Mouse (Mus musculus): Measurements from ENCODE around the gene Tcf25.
A peak's percentile ranks its signal among the peaks of the same experiment; 100 is the strongest.

Tcf25 gene

DNA sequence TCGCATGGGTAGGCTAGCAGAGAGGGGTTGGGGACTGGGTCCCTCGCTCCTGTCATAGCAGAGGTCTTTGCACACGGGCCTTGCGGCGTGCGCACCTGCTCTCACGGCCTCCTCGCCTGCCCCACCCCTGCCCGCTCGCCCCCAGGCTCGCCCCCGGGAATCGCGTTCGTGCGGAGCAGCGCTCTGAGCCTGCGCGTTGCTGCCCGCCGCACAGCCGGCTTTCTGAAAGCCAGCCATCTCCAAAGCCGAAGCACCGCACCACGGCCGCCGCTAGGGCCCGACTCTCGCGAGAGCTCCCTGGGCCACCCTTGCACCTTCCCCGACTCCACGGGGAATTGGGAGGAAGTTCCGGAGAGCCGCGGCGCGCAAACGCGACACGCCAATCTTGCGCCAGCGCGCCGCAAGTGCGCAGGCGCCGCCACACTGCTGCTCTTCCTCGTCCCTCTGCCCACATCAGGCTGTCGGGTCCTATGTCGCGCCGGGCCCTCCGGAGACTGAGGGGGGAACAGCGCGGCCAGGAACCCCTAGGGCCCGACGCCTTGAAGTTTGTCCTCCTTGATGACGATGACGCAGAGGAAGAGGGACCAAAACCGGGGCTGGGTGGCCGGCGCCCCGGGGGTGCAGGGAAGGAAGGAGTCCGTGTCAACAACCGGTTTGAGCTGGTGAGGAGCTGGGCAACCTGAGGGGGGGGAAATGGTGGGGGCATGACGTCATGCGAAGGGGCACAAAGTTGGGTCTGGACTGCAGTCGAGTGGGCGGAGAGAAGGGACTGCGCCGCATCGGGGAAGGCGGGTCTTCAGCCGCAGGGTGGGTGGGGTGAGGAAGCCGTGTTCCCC is at the start of gene Tcf25:
Tcf25 (plus strand) TSS at position 351 of the 836 bp plus-strand sequence.
- DNase-seq, result peak; percentile 94 to 96

- DNase-seq, result no peak
Measured at GRCm38 (mm10) chr8:123328552-123328951, 45.0 kb upstream of the Tcf25 start.

GRCm38 (mm10) chr8:123329350-123329749 is 44.2 kb upstream of the Tcf25 start:
- DNase-seq, result no peak

DNA sequence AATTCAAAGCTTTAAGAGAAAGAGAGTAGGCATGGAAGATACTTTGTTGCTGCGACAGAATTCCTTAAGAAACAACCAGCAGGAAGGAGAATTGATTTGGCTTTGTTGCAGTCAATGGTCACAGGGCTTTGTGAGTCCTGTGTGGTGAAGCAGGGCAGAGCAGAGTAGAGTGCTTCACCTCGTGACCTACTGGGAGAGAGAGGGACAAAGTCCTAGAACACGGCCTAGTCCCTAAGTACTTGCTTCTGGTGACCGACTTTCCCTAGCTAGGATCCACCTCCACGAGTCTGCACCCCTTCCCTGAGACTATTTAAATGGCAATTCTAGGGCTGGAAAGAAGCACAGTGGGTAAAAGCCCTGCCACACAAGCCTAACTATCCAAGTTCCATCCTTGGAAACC is 43.6 kb upstream of the Tcf25 start:
- DNase-seq, result no peak

DNA sequence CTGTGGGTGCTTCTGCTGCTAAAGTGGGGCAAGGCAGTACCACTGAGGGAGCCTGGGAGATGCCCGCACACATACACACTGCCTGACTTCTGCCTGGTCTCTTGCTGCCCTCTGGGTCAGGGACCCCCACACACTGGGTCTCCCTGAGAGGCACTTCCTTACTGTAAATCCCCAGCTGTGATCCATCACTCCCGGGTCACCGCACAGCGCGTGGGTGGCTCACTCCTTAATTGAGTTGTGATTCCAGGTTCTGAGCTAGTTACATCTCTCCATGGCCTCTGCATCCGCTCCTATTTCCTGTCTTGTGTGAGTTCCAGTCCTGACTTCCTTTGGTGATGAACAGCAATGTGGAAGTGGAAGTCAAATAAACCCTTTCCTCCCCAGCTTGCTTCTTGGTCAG is 42.9 kb upstream of the Tcf25 start:
- DNase-seq, result no peak

DNA sequence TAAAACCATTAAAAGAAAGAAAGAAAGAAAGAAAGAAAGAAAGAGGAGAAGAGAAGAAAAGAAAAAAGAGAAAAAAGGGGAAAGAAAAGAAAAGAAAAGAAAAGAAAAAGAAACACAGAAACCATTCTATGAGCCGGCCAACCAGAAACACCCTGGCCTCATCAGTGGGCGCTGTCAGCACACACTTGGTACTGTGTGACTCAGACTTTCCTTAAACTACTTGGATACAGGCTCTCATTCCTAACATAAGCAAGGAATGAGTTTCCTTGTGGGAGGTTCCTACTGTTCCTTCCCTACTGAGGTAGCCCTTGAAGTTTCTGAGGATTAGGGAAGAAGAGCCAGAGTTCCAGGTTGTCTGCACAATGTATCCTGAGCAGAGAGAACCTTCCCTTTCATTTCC is 42.3 kb upstream of the Tcf25 start:
- no peak for DNase-seq

GRCm38 (mm10) chr8:123331810-123332209 is 41.7 kb upstream of the Tcf25 start:
- DNase-seq, result no peak

GRCm38 (mm10) chr8:123332262-123333090 is 41.1 kb upstream of the Tcf25 start, which contains the start of gene Spire2:
Gene Spire2 (plus strand): TSS chr8:123332713.
- peak; percentile 85 for DNase-seq

DNA sequence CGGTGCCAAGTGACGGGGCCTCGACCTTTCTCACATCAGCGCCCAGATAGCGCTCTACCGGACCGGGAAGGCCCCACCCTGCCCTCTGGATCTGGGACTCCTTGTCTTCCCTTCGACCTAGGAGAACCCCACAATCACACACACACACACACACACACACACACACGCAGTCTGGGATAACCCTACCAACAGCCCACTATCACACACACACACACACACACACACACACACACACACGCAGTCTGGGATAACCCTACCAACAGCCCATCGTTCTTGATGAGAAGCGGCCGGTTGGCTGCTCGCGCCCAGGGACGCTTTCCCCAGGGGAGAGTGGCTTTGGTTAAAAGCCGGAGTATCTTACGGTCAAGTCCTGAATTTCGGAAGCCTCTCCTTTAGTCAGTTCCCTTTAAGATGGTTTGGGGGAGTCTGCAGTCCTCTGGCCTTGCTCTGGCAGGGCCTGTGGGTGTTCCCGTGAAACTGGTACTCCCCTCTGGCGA is 40.4 kb upstream of the Tcf25 start:
- no peak for DNase-seq

GRCm38 (mm10) chr8:123333864-123334263 is 39.7 kb upstream of the Tcf25 start:
- no peak for DNase-seq

GRCm38 (mm10) chr8:123334467-123334866 is 39.1 kb upstream of the Tcf25 start:
- DNase-seq, result no peak

DNA sequence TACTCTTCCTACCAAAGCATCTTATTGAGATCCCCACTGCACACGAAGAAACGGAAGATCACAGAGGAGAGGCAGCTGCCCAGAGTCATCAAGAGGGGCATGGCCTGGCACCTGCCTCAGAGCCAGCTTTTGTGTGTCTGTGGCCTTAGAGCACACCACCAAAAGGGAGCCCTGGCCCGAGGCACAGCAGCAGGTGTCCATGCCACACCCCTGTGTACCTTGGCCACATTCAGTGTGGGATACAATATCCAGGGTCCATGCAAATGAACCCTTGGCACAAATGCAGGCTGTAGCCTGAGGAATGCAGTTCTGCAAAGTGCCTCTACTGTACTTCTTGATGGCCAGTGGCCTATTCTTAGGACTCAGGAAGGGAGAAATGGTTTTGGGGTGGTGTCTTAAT is 36.1 kb upstream of the Tcf25 start:
- no peak for DNase-seq

DNA sequence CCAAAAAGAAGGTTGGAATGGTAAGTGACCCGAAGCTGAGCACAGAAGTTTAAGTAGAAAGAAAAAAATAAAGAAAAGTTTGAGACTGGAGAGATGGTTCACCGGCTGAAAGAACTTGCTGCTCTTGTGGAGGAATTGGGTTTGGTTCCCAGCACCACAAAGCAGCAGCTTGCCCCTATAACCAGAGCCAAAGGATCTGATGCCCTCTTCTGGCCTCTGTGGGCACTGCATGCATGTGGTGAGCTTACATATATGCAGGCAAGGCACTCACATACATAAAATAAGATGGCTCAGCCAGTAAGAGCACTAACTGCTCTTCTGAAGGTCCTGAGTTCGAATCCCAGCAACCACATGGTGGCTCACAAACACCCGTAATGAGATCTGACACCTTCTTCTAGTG is 33.5 kb upstream of the Tcf25 start:
- peak in 1 of 2 experiments; percentile 18 for DNase-seq

DNA sequence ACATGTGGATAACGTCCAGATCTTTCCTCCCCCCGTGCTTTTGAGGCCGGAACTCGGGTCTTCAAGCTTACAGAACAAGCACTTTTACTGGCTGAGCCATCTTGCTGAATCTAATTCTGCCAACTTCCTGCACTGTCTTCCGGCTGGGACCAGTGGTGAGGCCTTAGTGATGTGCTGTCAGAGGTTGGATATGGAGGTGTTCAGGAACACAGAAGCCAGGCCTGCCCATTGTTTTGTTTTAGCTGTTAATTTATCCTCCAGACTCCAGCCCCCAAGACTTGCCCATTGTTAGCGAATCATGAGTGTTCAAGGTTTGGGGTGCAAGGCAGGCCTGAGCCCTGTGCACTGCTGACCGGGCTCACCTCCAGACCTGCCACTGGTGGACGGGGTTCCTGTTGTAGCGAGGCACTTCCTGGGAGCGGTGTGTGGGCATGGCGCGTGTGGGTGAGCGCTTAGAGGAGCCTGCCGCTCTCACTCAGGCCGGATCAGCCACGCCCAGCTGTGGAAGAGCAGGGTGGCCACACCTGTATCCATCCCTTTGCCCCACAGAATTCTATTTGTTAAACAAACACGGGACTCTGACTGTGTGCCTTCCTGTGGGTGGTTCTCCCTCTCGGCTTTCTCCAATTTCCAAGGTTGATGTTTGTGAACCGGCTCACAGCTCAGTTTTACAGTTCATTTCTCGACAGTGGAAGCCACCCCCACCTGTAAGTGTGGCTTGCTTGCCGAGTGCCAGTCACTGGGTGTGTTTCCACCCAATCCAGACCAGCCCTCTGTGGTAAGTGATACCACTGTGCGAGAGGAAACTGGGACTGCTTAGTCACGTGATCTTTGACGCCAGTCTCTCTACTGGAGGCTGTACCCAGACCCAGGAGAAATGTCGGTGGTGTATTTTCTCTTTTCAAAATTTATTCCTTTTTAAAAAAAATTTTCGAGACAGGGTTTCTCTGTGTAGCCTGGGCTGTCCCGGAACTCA is 32.2 kb upstream of the Tcf25 start:
- DNase-seq, result no peak

- DNase-seq, result no peak
Measured at GRCm38 (mm10) chr8:123342253-123342652, 31.3 kb upstream of the Tcf25 start.

DNA sequence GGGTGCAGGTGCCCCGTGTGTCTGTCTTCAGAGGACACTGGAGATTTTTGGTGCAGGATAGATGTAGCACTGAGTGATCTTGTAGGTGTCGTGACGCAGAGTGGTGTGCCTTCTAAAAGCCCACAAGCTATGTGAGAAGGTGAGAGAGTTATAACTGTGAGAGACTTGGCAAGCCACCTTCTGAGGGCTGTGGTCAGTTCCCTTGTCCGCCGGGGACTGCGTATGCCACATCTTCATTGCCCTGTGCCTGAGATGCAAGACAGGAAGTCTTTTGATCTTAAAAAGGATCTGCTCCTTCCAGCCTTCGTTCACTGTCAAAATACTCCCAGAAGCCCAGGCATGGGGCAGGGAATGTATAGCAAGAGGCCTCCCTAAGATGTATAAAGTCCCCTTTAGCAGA is 30.6 kb upstream of the Tcf25 start:
- DNase-seq, result no peak

DNA sequence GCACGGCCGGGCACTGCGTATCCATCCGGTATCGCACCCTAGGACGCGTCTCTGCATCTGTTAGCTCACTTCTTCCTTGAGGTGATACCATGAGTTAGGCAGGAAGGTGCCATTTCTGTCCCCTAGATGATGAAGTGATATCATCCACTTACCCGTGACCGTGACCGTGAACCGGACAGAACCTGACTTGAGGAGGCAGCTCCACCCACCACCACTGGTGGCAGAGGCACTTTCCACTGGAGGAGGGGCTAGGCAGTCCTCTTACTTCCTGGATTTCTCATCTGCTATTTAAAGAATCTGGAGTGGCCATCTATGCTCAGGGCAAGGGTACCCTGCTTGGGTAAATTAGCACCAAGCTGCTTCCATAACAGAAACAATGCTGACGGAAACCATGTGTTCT is 30.1 kb upstream of the Tcf25 start:
- DNase-seq, result no peak

GRCm38 (mm10) chr8:123345135-123345534 is 28.4 kb upstream of the Tcf25 start:
- DNase-seq, result no peak

DNA sequence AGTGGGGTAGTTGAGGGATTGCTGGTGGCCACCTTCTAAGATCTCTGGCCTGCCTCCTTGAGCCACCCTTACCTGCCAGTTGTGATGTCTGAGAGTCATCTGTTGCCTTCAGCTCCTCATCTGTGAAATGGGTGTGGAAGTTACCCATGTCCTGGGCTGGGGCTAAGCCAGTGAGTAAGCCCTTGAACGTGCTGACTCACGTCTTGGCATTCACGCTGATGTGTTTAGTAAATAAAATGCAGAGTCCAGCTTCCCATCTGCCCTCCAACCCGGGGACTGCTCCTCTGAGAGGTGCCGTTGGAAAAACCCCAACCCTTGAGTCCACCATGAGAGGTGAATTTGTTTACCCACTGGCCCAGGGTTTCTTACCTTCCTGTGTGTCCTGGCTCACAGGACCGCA is 27.7 kb upstream of the Tcf25 start:
- no peak for DNase-seq

- DNase-seq, result no peak
Measured at GRCm38 (mm10) chr8:123347293-123347692, 26.3 kb upstream of the Tcf25 start.

DNA sequence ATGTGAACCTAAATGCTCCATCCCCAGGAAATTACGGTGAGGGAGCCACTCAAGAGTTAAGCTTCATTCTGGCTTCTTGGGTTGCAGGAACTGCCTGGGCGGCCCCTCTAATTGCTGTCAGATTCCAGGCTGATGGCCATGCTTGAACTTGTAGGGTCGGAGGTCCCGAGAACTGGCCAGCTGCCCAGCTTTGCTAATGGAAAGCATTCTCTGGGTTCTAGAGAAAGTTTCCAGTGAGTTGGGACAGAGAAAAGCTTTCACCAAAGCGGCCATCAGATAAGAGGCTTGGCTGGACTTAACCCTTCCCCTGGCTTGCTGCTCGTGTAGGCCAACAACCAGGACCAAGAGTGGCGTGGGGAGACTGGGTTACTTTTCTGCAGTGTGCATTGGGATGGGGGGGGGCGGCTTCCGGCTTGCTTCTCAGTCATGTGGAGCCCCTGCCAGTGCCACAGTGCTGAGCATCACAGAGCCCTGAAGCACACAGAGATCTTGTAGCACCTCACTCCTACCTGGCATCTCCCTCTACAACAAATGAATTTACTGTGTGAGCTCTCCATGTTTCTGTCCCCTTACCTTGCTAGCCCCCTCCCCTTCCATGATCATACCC is 25.2 kb upstream of the Tcf25 start:
- DNase-seq, result no peak

DNA sequence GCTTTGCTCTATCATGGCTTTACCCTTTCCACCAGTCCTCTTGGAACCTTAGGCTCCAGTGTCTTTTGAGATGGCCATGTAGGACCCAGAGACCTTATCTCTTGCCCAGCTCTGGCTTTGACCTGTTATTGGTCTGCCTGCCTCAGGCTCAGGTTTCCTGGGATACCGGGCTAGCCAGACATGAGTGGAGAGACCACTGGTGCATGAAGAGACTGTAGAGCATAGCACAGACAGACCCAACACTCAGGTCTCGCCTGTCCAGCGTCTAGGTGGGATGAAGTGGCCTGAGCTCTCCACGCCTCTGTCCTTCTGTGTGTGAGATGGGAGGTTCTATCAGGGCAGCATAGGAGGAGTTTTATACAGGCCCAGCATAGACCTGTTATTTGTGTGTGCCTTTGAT is 24.5 kb upstream of the Tcf25 start:
- no peak for DNase-seq

Measured in thymus, postnatal 36 days (tissue).